In the genomic region with DNA sequence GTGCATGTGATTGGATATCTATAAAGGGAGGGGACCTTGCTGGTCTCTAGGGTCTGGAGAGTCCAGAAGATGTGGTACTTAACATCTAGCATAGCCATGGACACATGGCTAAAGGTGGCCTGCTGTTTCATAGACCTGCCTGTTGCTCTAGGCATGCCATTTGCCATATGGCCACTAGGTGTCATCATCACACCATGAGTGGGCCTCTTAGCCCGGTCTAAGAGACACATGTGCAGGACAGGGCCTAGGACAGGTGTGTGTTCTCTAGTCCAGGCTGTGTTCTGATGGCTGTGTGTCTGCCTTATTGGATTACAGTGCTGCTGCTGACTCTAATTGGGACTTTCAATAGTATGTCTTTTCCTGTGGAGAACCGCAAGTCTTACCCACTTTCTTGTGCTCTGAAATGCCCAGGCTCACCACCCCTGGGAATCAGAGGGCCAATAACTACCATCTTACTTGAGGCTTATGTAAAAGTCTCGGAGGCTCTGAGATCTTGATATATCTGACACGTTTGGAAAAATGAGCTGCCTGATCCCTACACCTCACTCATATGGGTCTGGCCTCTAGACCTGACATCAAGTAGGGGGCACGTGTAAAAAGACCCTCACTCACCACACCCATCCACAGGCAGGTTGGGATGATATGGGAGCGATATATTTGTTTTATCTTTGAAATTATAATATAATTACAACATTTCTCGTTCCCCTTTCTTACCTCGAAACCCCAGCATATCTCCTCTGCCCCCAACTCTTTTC, we compare ENCODE assay signal across 8 mouse cellular contexts. TPM values are rescaled to one million over a fixed set of nuclear protein-coding genes. Genes with fewer than 3 reads are reported as not detected.
DNase-seq lines count a peak whose midpoint lies in the region; ATAC-seq and TF ChIP-seq lines count a peak whose summit lies in the region.

No protein-coding gene starts in this region.

- no peak overlapping the region for H3K9ac ChIP-seq in hindbrain, embryonic 11.5 days (ENCODE audit: low read depth, low read length)
- no peak overlapping the region for H3K9ac ChIP-seq in lung, postnatal 0 days (replicated peaks; ENCODE audit: low read depth)

- peak; percentile 52 for DNase-seq in G1E (ENCODE audit: low spot score)
- DNase-seq in cerebellum, adult 2 months, result peak; percentile 70 to 84
- DNase-seq in hindbrain, embryonic 11.5 days (ENCODE audit: low spot score), result peak; percentile 87
- peak; percentile 71 for DNase-seq in layer of hippocampus, adult 9-11 months
- peak; percentile 80 for DNase-seq in lung, postnatal 0 days (ENCODE audit: low spot score)
- DNase-seq in ovary, postnatal 36 days (ENCODE audit: low spot score), result peak; percentile 71
- peak; percentile 72 for DNase-seq in thymus, postnatal 14 days

- no peaks in the 10 kb centered on the region for H3K9me3 ChIP-seq in G1E (replicated peaks)
- H3K9me3 ChIP-seq in hindbrain, embryonic 11.5 days (ENCODE audit: control insufficient read depth, low read length), result no peaks in the 10 kb centered on the region
- H3K9me3 ChIP-seq in lung, postnatal 0 days (ENCODE audit: low read length), result no peaks in the 10 kb centered on the region

- no peak for TF ChIP-seq EP300 in lung, postnatal 0 days (IDR thresholded peaks at IDR 0.05)

- no peaks in the 10 kb centered on the region for H3K4me1 ChIP-seq in G1E (ENCODE audit: insufficient read depth, low read depth, low read length)
- no peaks in the 10 kb centered on the region for H3K4me1 ChIP-seq in cerebellum, adult 2 months (ENCODE audit: control insufficient read depth, insufficient read depth, low read length)
- no peaks in the 10 kb centered on the region for H3K4me1 ChIP-seq in hindbrain, embryonic 11.5 days (replicated peaks; ENCODE audit: control insufficient read depth, insufficient read depth, low read length)
- no peaks in the 10 kb centered on the region for H3K4me1 ChIP-seq in lung, postnatal 0 days (ENCODE audit: insufficient read depth, low read depth, low read length)

- no peaks in the 10 kb centered on the region for H3K27me3 ChIP-seq in G1E (ENCODE audit: insufficient read depth, low read length)
- H3K27me3 ChIP-seq in cerebellum, adult 2 months (ENCODE audit: control insufficient read depth, insufficient read depth, low read length), result no peaks in the 10 kb centered on the region
- H3K27me3 ChIP-seq in hindbrain, embryonic 11.5 days (ENCODE audit: control insufficient read depth, insufficient read depth, low read length), result no peaks in the 10 kb centered on the region
- H3K27me3 ChIP-seq in lung, postnatal 0 days (replicated peaks; ENCODE audit: insufficient read depth, low read length), result no peaks in the 10 kb centered on the region

- peak; percentile 96 for TF ChIP-seq CTCF in G1E (IDR thresholded peaks at IDR 0.05; ENCODE audit: low read depth, low read length)
- TF ChIP-seq CTCF in cerebellum, adult 2 months (IDR thresholded peaks at IDR 0.05; ENCODE audit: borderline replicate concordance, insufficient read depth, low read depth, low read length), result peak; percentile 100
- TF ChIP-seq CTCF in lung, postnatal 0 days (IDR thresholded peaks at IDR 0.05), result peak; percentile 99

- peak; percentile 73 for ATAC-seq in G1E (ENCODE audit: extremely low read depth, insufficient number of reproducible peaks, low FRiP score, poor library complexity, severe bottlenecking)
- peak; percentile 90 for ATAC-seq in frontal cortex, adult (ENCODE audit: low TSS enrichment)
- ATAC-seq in hindbrain, embryonic 11.5 days (ENCODE audit: low FRiP score), result peak; percentile 83
- peak; percentile 80 for ATAC-seq in lung, postnatal 0 days

- WGBS in cerebellum, adult 2 months, result 63% methylated on average over 8 of the region's 8 CpGs
- 59% methylated on average over 8 of the region's 8 CpGs for WGBS in hindbrain, embryonic 11.5 days
- WGBS in lung, postnatal 0 days, result 58% methylated on average over 8 of the region's 8 CpGs

- TF ChIP-seq POLR2A in cerebellum, adult 2 months (IDR thresholded peaks at IDR 0.05; ENCODE audit: borderline replicate concordance, insufficient read depth, low read length), result no peak

- H3K36me3 ChIP-seq in G1E (replicated peaks), result no peaks in the 10 kb centered on the region
- no peaks in the 10 kb centered on the region for H3K36me3 ChIP-seq in hindbrain, embryonic 11.5 days (ENCODE audit: control insufficient read depth, insufficient read depth, low read length)
- no peaks in the 10 kb centered on the region for H3K36me3 ChIP-seq in lung, postnatal 0 days (ENCODE audit: insufficient read depth, low read length)

- H3K4me3 ChIP-seq in G1E (ENCODE audit: low read depth, low read length), result no peak overlapping the region
- H3K4me3 ChIP-seq in cerebellum, adult 2 months (replicated peaks; ENCODE audit: insufficient read depth, low read depth, low read length), result no peak overlapping the region
- no peak overlapping the region for H3K4me3 ChIP-seq in hindbrain, embryonic 11.5 days (ENCODE audit: low read depth, low read length)
- no peak overlapping the region for H3K4me3 ChIP-seq in lung, postnatal 0 days (ENCODE audit: low read depth, low read length)

- H3K4me2 ChIP-seq in hindbrain, embryonic 11.5 days (replicated peaks; ENCODE audit: low read depth, low read length), result no peak overlapping the region
- no peak overlapping the region for H3K4me2 ChIP-seq in lung, postnatal 0 days (replicated peaks; ENCODE audit: low read depth, low read length)

- H3K27ac ChIP-seq in cerebellum, adult 2 months (ENCODE audit: insufficient read depth, low read length), result no peak overlapping the region
- H3K27ac ChIP-seq in hindbrain, embryonic 11.5 days (ENCODE audit: low read depth, low read length), result no peak overlapping the region
- no peak overlapping the region for H3K27ac ChIP-seq in lung, postnatal 0 days (ENCODE audit: low read length)

RNA-seq across cellular contexts. Expression of gene Ttc32, which starts 22.5 kb away (rescaled TPM):
- total RNA-seq in G1E (2014; fragmentation: Nextera tagmentation) (not detected in 2 replicates), G1E (2017) (0.05 and 0.12 TPM in 2 replicates)
- not detected in 2 replicates for polyA plus RNA-seq in G1E (2012)
- polyA plus RNA-seq in cerebellum, adult 2 months (2012; rRNA removed), result 6.3 and 6.5 TPM in 2 replicates
- polyA plus RNA-seq in hindbrain, embryonic 11.5 days (2014; fragmentation: Nextera tagmentation; extraction: Ambion mirVana), result 21.3 and 23.4 TPM in 2 replicates
- 16.7 and 19.9 TPM in 2 replicates for polyA plus RNA-seq in lung, postnatal 0 days (2015; fragmentation: Nextera tagmentation; extraction: Ambion mirVana)
